In the genomic region with DNA sequence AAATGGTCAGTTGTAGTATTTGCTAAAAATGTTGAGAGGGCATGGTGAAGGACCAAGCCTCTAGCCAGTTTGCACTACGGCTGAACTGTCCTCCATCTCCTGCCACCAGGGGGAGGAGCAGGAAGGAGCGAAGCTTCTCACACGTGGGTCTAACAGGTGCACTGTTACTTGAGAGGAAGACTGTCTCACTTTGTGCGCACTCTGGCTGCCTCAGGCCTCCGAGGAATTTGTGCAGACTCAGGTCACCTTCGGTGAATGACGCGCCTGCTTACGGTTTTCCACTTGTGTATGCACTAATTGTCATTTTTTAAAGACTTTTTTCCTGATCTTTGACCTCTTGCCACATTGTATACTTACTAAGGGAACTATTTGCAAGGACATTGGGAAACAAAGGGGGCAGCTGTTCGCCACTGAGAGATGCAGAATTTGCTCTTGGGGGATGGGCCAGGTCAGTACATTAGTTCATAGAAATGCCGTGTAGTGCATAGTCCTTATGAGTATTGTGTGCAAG, we compare ENCODE assay signal across 9 mouse cellular contexts.
A peak's percentile ranks its signal among the peaks of the same experiment; 100 is the strongest.
DNase-seq lines count a peak whose midpoint lies in the region; ATAC-seq and TF ChIP-seq lines count a peak whose summit lies in the region.
"Had no signal": no experiment of that assay in that cellular context is flagged by ENCODE, and none has a peak within 500 bp of the region (broad histone marks: within the 10 kb centered on the region; RNA-seq: fewer than 3 reads in every experiment).

No protein-coding gene starts in this region.

- no peaks in the 10 kb centered on the region for H3K9me3 ChIP-seq in intestine, postnatal 0 days (ENCODE audit: control insufficient read depth)
- H3K9me3 ChIP-seq: embryonic facial prominence, embryonic 13.5 days; midbrain, embryonic 12.5 days had no signal

- peaks cover 70% of the 10 kb centered on the region for H3K36me3 ChIP-seq in intestine, postnatal 0 days (ENCODE audit: control insufficient read depth, insufficient read depth)

- peak; percentile 74 for TF ChIP-seq CTCF in intestine, postnatal 0 days (IDR thresholded peaks at IDR 0.05; ENCODE audit: low read depth)

- ATAC-seq in intestine, postnatal 0 days = peak; percentile 65
- peak; percentile 72 for ATAC-seq in megakaryocyte-erythroid progenitor cell, adult 5-6 weeks (replicated peaks; ENCODE audit: low FRiP score, low TSS enrichment, poor library complexity, severe bottlenecking)

- H3K4me3 ChIP-seq in intestine, postnatal 0 days (ENCODE audit: low read depth, low read length) = no peak overlapping the region
- H3K4me3 ChIP-seq: embryonic facial prominence, embryonic 13.5 days; midbrain, embryonic 12.5 days had no signal

- no peak overlapping the region for H3K9ac ChIP-seq in intestine, postnatal 0 days (ENCODE audit: low read depth, low read length)
- H3K9ac ChIP-seq: embryonic facial prominence, embryonic 13.5 days; midbrain, embryonic 12.5 days had no signal

- H3K4me2 ChIP-seq in intestine, postnatal 0 days (replicated peaks; ENCODE audit: low read depth) = no peak overlapping the region
- H3K4me2 ChIP-seq: embryonic facial prominence, embryonic 13.5 days; midbrain, embryonic 12.5 days had no signal

- intact Hi-C loops in left cerebral cortex, postnatal 4 days (cut with DNase I) = no loop called here
- intact Hi-C loops in left cerebral cortex, postnatal 14 days (cut with DNase I) = no loop called here
- intact Hi-C loops in left cerebral cortex, postnatal 36 days (cut with DNase I) = no loop called here

- no peaks in the 10 kb centered on the region for H3K4me1 ChIP-seq in intestine, postnatal 0 days (replicated peaks; ENCODE audit: control insufficient read depth, insufficient read depth, low read length)
- H3K4me1 ChIP-seq: embryonic facial prominence, embryonic 13.5 days; midbrain, embryonic 12.5 days had no signal

- no peak overlapping the region for H3K27ac ChIP-seq in intestine, postnatal 0 days (ENCODE audit: low read depth, low read length)
- H3K27ac ChIP-seq: embryonic facial prominence, embryonic 13.5 days; midbrain, embryonic 12.5 days had no signal

- 59% methylated on average over 11 of the region's 11 CpGs for WGBS in intestine, postnatal 0 days

- H3K27me3 ChIP-seq in intestine, postnatal 0 days (replicated peaks; ENCODE audit: control insufficient read depth, insufficient read depth, low read length) = no peaks in the 10 kb centered on the region
- H3K27me3 ChIP-seq: embryonic facial prominence, embryonic 13.5 days; midbrain, embryonic 12.5 days had no signal

- DNase-seq in left cerebral cortex, postnatal 4 days = peak; percentile 22
- DNase-seq in left cerebral cortex, postnatal 14 days (ENCODE audit: low spot score in 2 of 2) = no peak
- DNase-seq in brain, adult 2 months (ENCODE audit: low read depth, low spot score) = peak; percentile 52
- no peak for DNase-seq in left cerebral cortex, postnatal 36 days (ENCODE audit: low spot score in 2 of 2)
- no peak for DNase-seq in frontal cortex, postnatal 36 days (ENCODE audit: low spot score in 2 of 2)

Comparison
In these comparisons a context has a peak if more than half of its experiments do, and no peak if none do; other contexts are left out.
1. DNase-seq: peak in left cerebral cortex, postnatal 4 days (single experiment) and brain, adult 2 months (single experiment); none in left cerebral cortex, postnatal 14 days (0 of 2), left cerebral cortex, postnatal 36 days (0 of 2) and frontal cortex, postnatal 36 days (0 of 2).